9 mouse cellular contexts compared by ENCODE assay signal in the genomic region with DNA sequence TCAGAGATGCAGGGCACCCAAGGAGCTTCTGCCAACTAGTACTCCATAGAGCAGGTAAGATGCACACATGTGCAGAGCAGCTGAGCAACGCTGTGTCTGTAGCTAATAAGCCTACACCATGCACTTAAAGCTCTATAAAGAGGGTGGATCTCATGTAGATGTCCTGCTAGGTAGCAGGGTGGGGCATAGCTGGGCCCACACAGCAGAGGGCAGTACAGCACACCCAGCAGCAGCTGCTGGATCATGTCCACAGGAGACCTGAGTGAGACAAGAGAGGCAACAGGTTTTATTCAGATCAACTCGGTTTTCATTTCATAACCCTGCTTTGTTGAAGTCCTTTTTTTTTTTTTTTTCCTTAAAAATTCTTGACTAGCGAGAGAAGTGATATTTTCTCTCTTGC.
DNase-seq lines count a peak whose midpoint lies in the region; ATAC-seq and TF ChIP-seq lines count a peak whose summit lies in the region.
"Had no signal": no experiment of that assay in that cellular context is flagged by ENCODE, and none has a peak within 500 bp of the region (broad histone marks: within the 10 kb centered on the region; RNA-seq: fewer than 3 reads in every experiment).

No protein-coding gene starts in this region.

- no peak overlapping the region for H3K4me2 ChIP-seq in liver, embryonic 11.5 days
- H3K4me2 ChIP-seq in liver, embryonic 12.5 days, result no peak overlapping the region
- H3K4me2 ChIP-seq in liver, postnatal 0 days (ENCODE audit: low read depth, low read length), result no peak overlapping the region

- WGBS in liver, embryonic 11.5 days, result 50% methylated on average over 3 of the region's 3 CpGs
- WGBS in liver, embryonic 12.5 days (ENCODE audit: insufficient replicate concordance), result 38% methylated on average over 3 of the region's 3 CpGs
- WGBS in liver, postnatal 0 days (ENCODE audit: insufficient replicate concordance), result 47% methylated on average over 3 of the region's 3 CpGs

- H3K27ac ChIP-seq in liver, embryonic 11.5 days (ENCODE audit: low read depth, low read length), result no peak overlapping the region
- H3K27ac ChIP-seq in liver, embryonic 12.5 days, result no peak overlapping the region
- no peak overlapping the region for H3K27ac ChIP-seq in MEL (ENCODE audit: control insufficient read depth, low read depth, low read length)
- H3K27ac ChIP-seq in liver, postnatal 0 days (ENCODE audit: low read depth), result no peak overlapping the region

- 0 out of 2 replicates have a peak, but pooled peaks have one; percentile 47 for ATAC-seq in liver, embryonic 11.5 days (replicated peaks; ENCODE audit: low FRiP score)
- ATAC-seq in liver, embryonic 12.5 days, result no peak
- no peak for ATAC-seq in liver, postnatal 0 days

- TF ChIP-seq CTCF in MEL (IDR thresholded peaks at IDR 0.05 in 2 of 3, conservative IDR thresholded peaks at IDR 0.05 in 1 of 3; ENCODE audit: control insufficient read depth in 1 of 3, insufficient read depth in 1 of 3, low read depth in 2 of 3, low read length in 3 of 3, poor library complexity in 1 of 3, severe bottlenecking in 1 of 3), result peak in 2 of 3 experiments; percentile 4 to 28; a peak in 2 of 6 replicates
- peak; percentile 67 for TF ChIP-seq CTCF in liver, postnatal 0 days (IDR thresholded peaks at IDR 0.05; ENCODE audit: low read depth)

- no peak for DNase-seq in liver, embryonic 11.5 days (ENCODE audit: low spot score)
- DNase-seq in MEL (ENCODE audit: low read depth, low spot score), result no peak
- peak; percentile 18 for DNase-seq in adrenal gland, postnatal 25 days
- peak; percentile 29 for DNase-seq in liver, postnatal 0 days
- DNase-seq in left cerebral cortex, adult 9 months (ENCODE audit: low spot score in 2 of 2), result no peak
- no peak for DNase-seq in frontal cortex, adult 2 months (ENCODE audit: extremely low spot score in 1 of 2, low spot score in 1 of 2)
- DNase-seq in right cerebral cortex, adult 2 months (ENCODE audit: low spot score in 2 of 2), result no peak

- no peak overlapping the region for H3K9ac ChIP-seq in liver, embryonic 11.5 days (ENCODE audit: low read depth, low read length)
- no peak overlapping the region for H3K9ac ChIP-seq in liver, embryonic 12.5 days
- H3K9ac ChIP-seq in MEL (ENCODE audit: control insufficient read depth, low read depth, low read length, poor library complexity, severe bottlenecking), result no peak overlapping the region
- H3K9ac ChIP-seq in liver, postnatal 0 days (replicated peaks), result no peak overlapping the region

- TF ChIP-seq RAD21 in MEL (IDR thresholded peaks at IDR 0.05; ENCODE audit: low read depth, low read length), result no peak

- H3K79me2 ChIP-seq in MEL (ENCODE audit: control insufficient read depth, insufficient read depth, low read length, poor library complexity), result no peaks in the 10 kb centered on the region

- no peaks in the 10 kb centered on the region for H3K4me1 ChIP-seq in liver, embryonic 11.5 days (replicated peaks; ENCODE audit: control insufficient read depth, insufficient read depth, low read length)
- H3K4me1 ChIP-seq in liver, embryonic 12.5 days, result no peaks in the 10 kb centered on the region
- no peaks in the 10 kb centered on the region for H3K4me1 ChIP-seq in MEL (ENCODE audit: control insufficient read depth in 1 of 2, insufficient read depth in 2 of 2, low read length in 2 of 2)
- H3K4me1 ChIP-seq in liver, postnatal 0 days (ENCODE audit: insufficient read depth), result no peaks in the 10 kb centered on the region
- H3K4me1 ChIP-seq: megakaryocyte, embryonic 14.5 days had no signal

- H3K9me3 ChIP-seq in liver, embryonic 11.5 days (ENCODE audit: control insufficient read depth, low read length), result no peaks in the 10 kb centered on the region
- no peaks in the 10 kb centered on the region for H3K9me3 ChIP-seq in liver, embryonic 12.5 days (replicated peaks)
- no peaks in the 10 kb centered on the region for H3K9me3 ChIP-seq in MEL (replicated peaks; ENCODE audit: insufficient read depth, low read length)
- no peaks in the 10 kb centered on the region for H3K9me3 ChIP-seq in liver, postnatal 0 days (ENCODE audit: low read length)
- H3K9me3 ChIP-seq: megakaryocyte, embryonic 14.5 days had no signal

- no peaks in the 10 kb centered on the region for H3K27me3 ChIP-seq in liver, embryonic 11.5 days (replicated peaks; ENCODE audit: control insufficient read depth, insufficient read depth, low read length)
- no peaks in the 10 kb centered on the region for H3K27me3 ChIP-seq in liver, embryonic 12.5 days (replicated peaks)
- H3K27me3 ChIP-seq in MEL (ENCODE audit: control insufficient read depth in 1 of 2, insufficient read depth in 2 of 2, low read length in 2 of 2), result no peaks in the 10 kb centered on the region
- no peaks in the 10 kb centered on the region for H3K27me3 ChIP-seq in liver, postnatal 0 days (ENCODE audit: insufficient read depth, low read length)
- H3K27me3 ChIP-seq: megakaryocyte, embryonic 14.5 days had no signal

- TF ChIP-seq POLR2A in MEL (IDR thresholded peaks at IDR 0.05; ENCODE audit: control insufficient read depth in 1 of 2, insufficient read depth in 1 of 2, low read depth in 1 of 2, low read length in 2 of 2, poor library complexity in 1 of 2), result no peak

- H3K4me3 ChIP-seq in liver, embryonic 11.5 days (ENCODE audit: low read depth, low read length), result no peak overlapping the region
- no peak overlapping the region for H3K4me3 ChIP-seq in liver, embryonic 12.5 days
- no peak overlapping the region for H3K4me3 ChIP-seq in MEL (ENCODE audit: control insufficient read depth in 1 of 2, insufficient read depth in 1 of 2, low read depth in 2 of 2, low read length in 2 of 2)
- no peak overlapping the region for H3K4me3 ChIP-seq in liver, postnatal 0 days (ENCODE audit: low read depth, low read length)
- H3K4me3 ChIP-seq: megakaryocyte, embryonic 14.5 days had no signal

- H3K36me3 ChIP-seq in liver, embryonic 11.5 days (ENCODE audit: control insufficient read depth, insufficient read depth, low read length), result no peaks in the 10 kb centered on the region
- no peaks in the 10 kb centered on the region for H3K36me3 ChIP-seq in liver, embryonic 12.5 days
- no peaks in the 10 kb centered on the region for H3K36me3 ChIP-seq in MEL (ENCODE audit: control insufficient read depth in 1 of 2, insufficient read depth in 2 of 2, low read length in 2 of 2)
- no peaks in the 10 kb centered on the region for H3K36me3 ChIP-seq in liver, postnatal 0 days (replicated peaks; ENCODE audit: insufficient read depth, low read length)

- TF ChIP-seq EP300 in MEL (IDR thresholded peaks at IDR 0.05; ENCODE audit: low read depth in 1 of 2, low read length in 2 of 2), result no peak
- no peak for TF ChIP-seq EP300 in liver, postnatal 0 days (IDR thresholded peaks at IDR 0.05; ENCODE audit: low read depth)

TF ChIP-seq in MEL, 35 proteins besides CTCF, POLR2A, EP300 and RAD21:
- no peak for TF ChIP-seq E2F4 (IDR thresholded peaks at IDR 0.05; ENCODE audit: borderline replicate concordance, low read depth, low read length)

Comparison
In these comparisons a context has a peak if more than half of its experiments do, and no peak if none do; other contexts are left out.
1. DNase-seq: peak in adrenal gland, postnatal 25 days (single experiment) and liver, postnatal 0 days (single experiment); none in liver, embryonic 11.5 days (single experiment), MEL (single experiment), left cerebral cortex, adult 9 months (0 of 2), frontal cortex, adult 2 months (0 of 2) and right cerebral cortex, adult 2 months (0 of 2).